Mouse (Mus musculus): Measurements from ENCODE around the gene Wasf2. TPM values are rescaled to one million over a fixed set of nuclear protein-coding genes. Genes with fewer than 3 reads are reported as not detected.

The Wasf2 gene
- total and polyA plus RNA-seq, 3 experiments = 14.9 to 59.5 (median 21.7) TPM

GRCm38 (mm10) chr4:133169237-133170055 lies 39.1 kb downstream of the Wasf2 start (continued):
- TF ChIP-seq JUND (conservative IDR thresholded peaks at IDR 0.05; ENCODE audit: low read depth, low read length) (no peak), JUN (IDR thresholded peaks at IDR 0.05; ENCODE audit: insufficient read depth, low read depth, low read length) (no peak), PAX5 (IDR thresholded peaks at IDR 0.05; ENCODE audit: low read length) (no peak), HCFC1 (IDR thresholded peaks at IDR 0.05; ENCODE audit: low read depth, low read length) (peak; percentile 11; the same call in 1 of the 2 replicates), IRF4 (IDR thresholded peaks at IDR 0.05; ENCODE audit: low read depth, low read length) (no peak), CTCF (conservative IDR thresholded peaks at IDR 0.05 in 1 of 2, IDR thresholded peaks at IDR 0.05 in 1 of 2; ENCODE audit: low read depth in 2 of 2, low read length in 2 of 2) (no peak), TCF12 (IDR thresholded peaks at IDR 0.05; ENCODE audit: low read depth, low read length) (0 out of 2 replicates have a peak, but pooled peaks have one; percentile 40), MAZ (IDR thresholded peaks at IDR 0.05; ENCODE audit: low read depth, low read length) (0 out of 2 replicates have a peak, but pooled peaks have one; percentile 28), ZNF384 (IDR thresholded peaks at IDR 0.05; ENCODE audit: low read depth, low read length) (no peak), RCOR1 (conservative IDR thresholded peaks at IDR 0.05; ENCODE audit: low read depth, low read length) (no peak), ZKSCAN1 (IDR thresholded peaks at IDR 0.05; ENCODE audit: borderline replicate concordance, low read depth, low read length) (no peak), E2F4 (IDR thresholded peaks at IDR 0.05; ENCODE audit: insufficient replicate concordance, low read depth, low read length) (no peak), MEF2A (IDR thresholded peaks at IDR 0.05; ENCODE audit: borderline replicate concordance, low read depth, low read length) (peak; percentile 49; the same call in 1 of the 2 replicates), CHD2 (IDR thresholded peaks at IDR 0.05; ENCODE audit: low read length) (no peak), EP300 (IDR thresholded peaks at IDR 0.05; ENCODE audit: low read length) (0 out of 2 replicates have a peak, but pooled peaks have one; percentile 49), UBTF (IDR thresholded peaks at IDR 0.05; ENCODE audit: low read depth, low read length) (no peak), ZMIZ1 (IDR thresholded peaks at IDR 0.05; ENCODE audit: low read depth, low read length) (no peak), MAFK (IDR thresholded peaks at IDR 0.05; ENCODE audit: insufficient replicate concordance, low read length) (no peak), BHLHE40 (IDR thresholded peaks at IDR 0.05; ENCODE audit: low read depth, low read length) (no peak), RAD21 (IDR thresholded peaks at IDR 0.05; ENCODE audit: low read depth, low read length) (no peak)

- peak overlapping the region in 1 of 3 experiments; percentile 26 for H3K4me3 ChIP-seq (replicated peaks in 1 of 3; ENCODE audit: low read depth in 2 of 3, low read length in 2 of 3, poor library complexity in 1 of 3)
- H3K36me3 ChIP-seq (replicated peaks in 1 of 2; ENCODE audit: control insufficient read depth in 1 of 2, insufficient read depth in 1 of 2, low read length in 1 of 2) = peaks cover 3 to 32% of the 10 kb centered on the region in 2 experiments
- peak; percentile 77 for DNase-seq (ENCODE audit: extremely low read depth)
- H3K79me2 ChIP-seq (replicated peaks; ENCODE audit: control insufficient read depth, extremely low read depth, insufficient read depth, poor library complexity, severe bottlenecking) = peaks cover 44% of the 10 kb centered on the region
- in situ Hi-C loops (cut with MboI; ENCODE audit: low pct_ligation_motif_present, low pct_unique_long_range_greater_than_20kb, low sequenced_read_pairs) = no loop called here
- peak overlapping the region; percentile 95 for H3K4me2 ChIP-seq (ENCODE audit: insufficient read depth, low read depth, poor library complexity, severe bottlenecking)
- dilution Hi-C loops (cut with MboI; ENCODE audit: extremely low pct_ligation_motif_present, extremely low pct_unique_long_range_greater_than_20kb, low sequenced_read_pairs) = no loop called here
- H3K27ac ChIP-seq (ENCODE audit: insufficient read depth, low read depth) = peak overlapping the region; percentile 96
- no peaks in the 10 kb centered on the region for H3K9me3 ChIP-seq (replicated peaks; ENCODE audit: low read length)
- H3K4me1 ChIP-seq (ENCODE audit: control insufficient read depth in 1 of 2, insufficient read depth in 2 of 2) = peaks cover 16 to 75% of the 10 kb centered on the region in 2 experiments
- peak overlapping the region; percentile 52 for H3K9ac ChIP-seq (ENCODE audit: insufficient read depth, low read depth)
- no peaks in the 10 kb centered on the region for H3K27me3 ChIP-seq (replicated peaks)
- TF ChIP-seq MEF2A (IDR thresholded peaks at IDR 0.05; ENCODE audit: borderline replicate concordance, low read depth, low read length) (no peak), USF1 (IDR thresholded peaks at IDR 0.05; ENCODE audit: low read depth, low read length) (no peak), JUND (conservative IDR thresholded peaks at IDR 0.05; ENCODE audit: low read depth, low read length) (no peak), CTCF (conservative IDR thresholded peaks at IDR 0.05 in 1 of 2, IDR thresholded peaks at IDR 0.05 in 1 of 2; ENCODE audit: low read depth in 2 of 2, low read length in 2 of 2) (no peak), HCFC1 (IDR thresholded peaks at IDR 0.05; ENCODE audit: low read depth, low read length) (no peak), POLR2AphosphoS2 (IDR thresholded peaks at IDR 0.05; ENCODE audit: low read depth, low read length) (no peak), MYC (IDR thresholded peaks at IDR 0.05; ENCODE audit: low read depth, low read length) (peak; percentile 90), MAFK (IDR thresholded peaks at IDR 0.05; ENCODE audit: insufficient replicate concordance, low read length) (0 out of 2 replicates have a peak, but pooled peaks have one; percentile 19), POLR2A (IDR thresholded peaks at IDR 0.05; ENCODE audit: low read depth, low read length) (no peak), CHD2 (IDR thresholded peaks at IDR 0.05; ENCODE audit: low read length) (no peak), ELF1 (IDR thresholded peaks at IDR 0.05; ENCODE audit: low read depth, low read length) (no peak), ZKSCAN1 (IDR thresholded peaks at IDR 0.05; ENCODE audit: borderline replicate concordance, low read depth, low read length) (no peak), JUN (IDR thresholded peaks at IDR 0.05; ENCODE audit: insufficient read depth, low read depth, low read length) (no peak), E2F4 (IDR thresholded peaks at IDR 0.05; ENCODE audit: insufficient replicate concordance, low read depth, low read length) (no peak), USF2 (conservative IDR thresholded peaks at IDR 0.05; ENCODE audit: low read depth, low read length) (no peak), RCOR1 (conservative IDR thresholded peaks at IDR 0.05; ENCODE audit: low read depth, low read length) (no peak), NELFE (IDR thresholded peaks at IDR 0.05; ENCODE audit: low read depth, low read length) (no peak), ETS1 (conservative IDR thresholded peaks at IDR 0.05; ENCODE audit: low read depth, low read length) (peak; percentile 19; the same call in 1 of the 2 replicates), ZNF384 (IDR thresholded peaks at IDR 0.05; ENCODE audit: low read depth, low read length) (no peak), GABPA (IDR thresholded peaks at IDR 0.05; ENCODE audit: insufficient replicate concordance, low read depth, low read length) (no peak), MAX (IDR thresholded peaks at IDR 0.05; ENCODE audit: low read length) (peak; percentile 76), BHLHE40 (IDR thresholded peaks at IDR 0.05; ENCODE audit: low read depth, low read length) (no peak), CHD1 (IDR thresholded peaks at IDR 0.05; ENCODE audit: low read depth, low read length) (peak; percentile 53; the same call in 1 of the 2 replicates), UBTF (IDR thresholded peaks at IDR 0.05; ENCODE audit: low read depth, low read length) (no peak), KAT2A (IDR thresholded peaks at IDR 0.05; ENCODE audit: insufficient replicate concordance, low read length) (no peak)
Measured at GRCm38 (mm10) chr4:133170056-133170524, 39.8 kb downstream of the Wasf2 start.

All from CH12.LX (cell line).